Mouse (Mus musculus) frontal cortex, postnatal 10 days (tissue): ENCODE results near the gene Kcnq2.

ENCODE experiments used
- DNase-seq, 2 experiments: peaks; one replicate each; pipeline ENCODE4 v3.0.0; 2022; ENCODE audit warnings: low spot score in 2 of 2, mixed read lengths in 1 of 2

The Kcnq2 gene

GRCm38 (mm10) chr2:181102161-181102560 lies 32.9 kb downstream of the Kcnq2 start:
- no peak for DNase-seq

- DNase-seq: no peak
These were observed 33.5 kb downstream of the Kcnq2 start for GRCm38 (mm10) chr2:181101626-181102025.

GRCm38 (mm10) chr2:181100087-181100486 lies 35.0 kb downstream of the Kcnq2 start:
- DNase-seq: no peak

GRCm38 (mm10) chr2:181090123-181090522 lies 45.0 kb downstream of the Kcnq2 start:
- DNase-seq: no peak

GRCm38 (mm10) chr2:181084997-181085396 lies 50.1 kb downstream of the Kcnq2 start:
- no peak for DNase-seq

GRCm38 (mm10) chr2:181083945-181084344 lies 51.2 kb downstream of the Kcnq2 start:
- no peak for DNase-seq

- no peak for DNase-seq
These were observed 54.2 kb downstream of the Kcnq2 start for GRCm38 (mm10) chr2:181080886-181081285.

GRCm38 (mm10) chr2:181079518-181079917 lies 55.6 kb downstream of the Kcnq2 start:
- no peak for DNase-seq

- no peak for DNase-seq
These were observed 56.2 kb downstream of the Kcnq2 start for GRCm38 (mm10) chr2:181078908-181079307.

GRCm38 (mm10) chr2:181075501-181075900 lies 59.6 kb downstream of the Kcnq2 start:
- no peak for DNase-seq

- DNase-seq: no peak
These were observed 62.7 kb downstream of the Kcnq2 start for GRCm38 (mm10) chr2:181072403-181072714.

- DNase-seq: peak; percentile 53 to 81
These were observed 63.2 kb downstream of the Kcnq2 start for GRCm38 (mm10) chr2:181071706-181072402.

GRCm38 (mm10) chr2:181070136-181070535 lies 65.0 kb downstream of the Kcnq2 start:
- peak; percentile 49 to 55 for DNase-seq

- no peak for DNase-seq
These were observed 66.6 kb downstream of the Kcnq2 start for GRCm38 (mm10) chr2:181068499-181068898.

- no peak for DNase-seq
These were observed 69.3 kb downstream of the Kcnq2 start for GRCm38 (mm10) chr2:181065827-181066226.

GRCm38 (mm10) chr2:181060127-181060526 lies 75.0 kb downstream of the Kcnq2 start:
- DNase-seq: peak in 1 of 2 experiments; percentile 73

- DNase-seq: no peak
These were observed 76.9 kb downstream of the Kcnq2 start for GRCm38 (mm10) chr2:181058193-181058592.

- DNase-seq: no peak
These were observed 77.8 kb downstream of the Kcnq2 start for GRCm38 (mm10) chr2:181057341-181057740.

- DNase-seq: no peak
These were observed 82.9 kb downstream of the Kcnq2 start for GRCm38 (mm10) chr2:181052171-181052570.

- DNase-seq: no peak
These were observed 86.1 kb downstream of the Kcnq2 start for GRCm38 (mm10) chr2:181048986-181049385.

GRCm38 (mm10) chr2:181048252-181048945 lies 86.7 kb downstream of the Kcnq2 start:
- no peak for DNase-seq

GRCm38 (mm10) chr2:181044001-181044400 lies 91.1 kb downstream of the Kcnq2 start:
- no peak for DNase-seq

- DNase-seq: no peak
These were observed 91.7 kb downstream of the Kcnq2 start, which contains the start of gene Chrna4 for GRCm38 (mm10) chr2:181043437-181043836. Gene Chrna4, minus strand, starts transcription at chr2:181043546.
